In the genomic region with DNA sequence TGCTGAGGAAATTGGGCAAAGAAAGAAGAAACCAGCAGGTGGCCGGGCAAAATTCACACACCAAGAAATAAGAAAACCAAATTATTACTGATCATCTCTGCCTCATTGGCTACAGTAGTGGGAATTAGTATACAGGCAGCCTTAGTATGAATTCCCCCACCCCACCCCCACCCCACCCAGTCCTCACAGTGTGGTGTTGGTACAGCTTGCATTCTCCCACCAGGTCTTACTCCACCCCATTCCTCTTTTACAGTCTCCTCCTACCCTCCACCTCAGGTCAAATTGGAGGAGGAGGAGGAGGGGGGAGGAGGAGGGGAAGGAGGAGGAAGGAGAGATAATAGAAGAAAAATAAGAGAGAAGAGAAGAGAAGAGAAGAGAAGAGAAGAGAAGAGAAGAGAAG, we compare ENCODE assay signal across 9 mouse cellular contexts. TPM values are rescaled to one million over a fixed set of nuclear protein-coding genes. Genes with fewer than 3 reads are reported as not detected.
DNase-seq lines count a peak whose midpoint lies in the region; ATAC-seq lines count a peak whose summit lies in the region.
"Had no signal": no experiment of that assay in that cellular context is flagged by ENCODE, and none has a peak within 500 bp of the region (broad histone marks: within the 10 kb centered on the region; RNA-seq: fewer than 3 reads in every experiment).

No protein-coding gene starts in this region.

- H3K27me3 ChIP-seq in heart, embryonic 14.5 days (ENCODE audit: control insufficient read depth, insufficient read depth, low read length), result no peaks in the 10 kb centered on the region
- H3K27me3 ChIP-seq in hindbrain, embryonic 12.5 days, result no peaks in the 10 kb centered on the region
- peaks cover 15% of the 10 kb centered on the region for H3K27me3 ChIP-seq in midbrain, embryonic 15.5 days (replicated peaks)

- no peaks in the 10 kb centered on the region for H3K9me3 ChIP-seq in heart, embryonic 14.5 days (ENCODE audit: control insufficient read depth, low read length)
- no peaks in the 10 kb centered on the region for H3K9me3 ChIP-seq in hindbrain, embryonic 12.5 days (replicated peaks)
- no peaks in the 10 kb centered on the region for H3K9me3 ChIP-seq in midbrain, embryonic 15.5 days
- H3K9me3 ChIP-seq: liver, embryonic 15.5 days had no signal

- DNase-seq in heart, postnatal 36 days, result no peak
- DNase-seq in ZHBTc4 (ENCODE audit: low read depth, low spot score), result peak; percentile 88
- DNase-seq in gastrocnemius, adult 18-20 months (ENCODE audit: low spot score), result no peak
- DNase-seq in Muller cell, postnatal 12 days (ENCODE audit: inconsistent ontology term), result no peak
- no peak for DNase-seq in thymus, postnatal 4 days

- H3K4me2 ChIP-seq in heart, embryonic 14.5 days (ENCODE audit: low read length), result peak overlapping the region; percentile 93
- H3K4me2 ChIP-seq in hindbrain, embryonic 12.5 days (replicated peaks), result peak overlapping the region; percentile 69
- H3K4me2 ChIP-seq in midbrain, embryonic 15.5 days, result peak overlapping the region; percentile 82

- intact Hi-C loops in heart, postnatal 36 days (cut with DNase I), result no loop called here

- peaks cover 40% of the 10 kb centered on the region for H3K36me3 ChIP-seq in heart, embryonic 14.5 days (ENCODE audit: control insufficient read depth, insufficient read depth, low read length)
- H3K36me3 ChIP-seq in hindbrain, embryonic 12.5 days, result no peaks in the 10 kb centered on the region; the same call in 1 of the 2 replicates
- H3K36me3 ChIP-seq in midbrain, embryonic 15.5 days (replicated peaks), result no peaks in the 10 kb centered on the region
- H3K36me3 ChIP-seq: liver, embryonic 15.5 days had no signal

- peak overlapping the region; percentile 100 for H3K9ac ChIP-seq in heart, embryonic 14.5 days (ENCODE audit: low read length)
- peak overlapping the region; percentile 97 for H3K9ac ChIP-seq in hindbrain, embryonic 12.5 days
- 0 out of 2 replicates have a peak overlapping the region, but pooled peaks have one; percentile 14 for H3K9ac ChIP-seq in midbrain, embryonic 15.5 days
- H3K9ac ChIP-seq: liver, embryonic 15.5 days had no signal

- ATAC-seq in heart, embryonic 14.5 days (ENCODE audit: insufficient number of reproducible peaks, insufficient read depth, low FRiP score, low read depth), result no peak
- no peak for ATAC-seq in hindbrain, embryonic 12.5 days (ENCODE audit: low FRiP score)
- no peak for ATAC-seq in midbrain, embryonic 15.5 days (replicated peaks)

- WGBS in heart, embryonic 14.5 days, result 77% methylated on average over 1 of the region's 1 CpGs
- whole genome bisulfite sequencing in hindbrain, embryonic 12.5 days, result 10% methylated on average over 1 of the region's 1 CpGs
- WGBS in midbrain, embryonic 15.5 days, result 41% methylated on average over 1 of the region's 1 CpGs

- H3K27ac ChIP-seq in heart, embryonic 14.5 days (replicated peaks in 1 of 2; ENCODE audit: control insufficient read depth in 1 of 2, insufficient read depth in 1 of 2, low read depth in 2 of 2, low read length in 2 of 2), result peak overlapping the region in 1 of 2 experiments; percentile 97; a peak in 2 of 4 replicates
- peak overlapping the region; percentile 98 for H3K27ac ChIP-seq in hindbrain, embryonic 12.5 days
- peak overlapping the region; percentile 88 for H3K27ac ChIP-seq in midbrain, embryonic 15.5 days
- H3K27ac ChIP-seq: liver, embryonic 15.5 days had no signal

- peak overlapping the region in 1 of 2 experiments; percentile 73; a peak in 2 of 4 replicates for H3K4me3 ChIP-seq in heart, embryonic 14.5 days (ENCODE audit: control insufficient read depth in 1 of 2, insufficient read depth in 1 of 2, low read depth in 1 of 2, low read length in 2 of 2)
- H3K4me3 ChIP-seq in hindbrain, embryonic 12.5 days, result peak overlapping the region; percentile 69
- peak overlapping the region; percentile 51 for H3K4me3 ChIP-seq in midbrain, embryonic 15.5 days

- peaks cover 15 to 46% of the 10 kb centered on the region in 2 experiments for H3K4me1 ChIP-seq in heart, embryonic 14.5 days (ENCODE audit: control insufficient read depth in 2 of 2, insufficient read depth in 2 of 2, low read length in 2 of 2)
- H3K4me1 ChIP-seq in hindbrain, embryonic 12.5 days, result peaks cover 59% of the 10 kb centered on the region
- peaks cover 40% of the 10 kb centered on the region for H3K4me1 ChIP-seq in midbrain, embryonic 15.5 days
- H3K4me1 ChIP-seq: liver, embryonic 15.5 days had no signal

RNA-seq across cellular contexts. Expression of gene Meis2, which starts 6.0 kb away (rescaled TPM):
- 30.8 and 30.9 TPM in 2 replicates for polyA plus RNA-seq in heart, embryonic 14.5 days (2014; fragmentation: Nextera tagmentation; extraction: Ambion mirVana)
- 10 to 100 TPM; 20.8 to 27.4 TPM for total RNA-seq in heart, postnatal 36 days (2021)
- 130 and 155 TPM in 2 replicates for polyA plus RNA-seq in hindbrain, embryonic 12.5 days (2016; fragmentation: Nextera tagmentation; extraction: Ambion mirVana)
- 74.1 and 86.9 TPM in 2 replicates for polyA plus RNA-seq in midbrain, embryonic 15.5 days (2015; fragmentation: Nextera tagmentation; extraction: Ambion mirVana)
- 1 to 10 TPM; 1.3 to 1.4 TPM for total RNA-seq in gastrocnemius, adult 18-20 months (2021)

Comparison
In these comparisons a context has a peak if more than half of its experiments do, and no peak if none do; other contexts are left out.
1. H3K9ac ChIP-seq: peak in every context shown above with its lines; median percentile 100 in heart, embryonic 14.5 days; 97 in hindbrain, embryonic 12.5 days; 14 in midbrain, embryonic 15.5 days.